Mouse (Mus musculus) mouse trophoblast stem cell (cell line): ENCODE results near the gene Coro2a.

Experiments used
- in situ Hi-C, 2 experiments: fragments of 300-500 bp; cut with MseI, MboI; formaldehyde crosslinking; loops; 2 replicates in 1 of 2; 3 replicates in 1 of 2; pipeline ENCODE4 v1.15.1; 2025

Gene Coro2a

GRCm38 (mm10) chr4:46614641-46615040 is 12.6 kb upstream of the Coro2a start:
- in situ Hi-C loops, result loop anchor here (5.0 kb wide), 2 partner anchors 38 to 43 kb away; partner anchors contain the start of gene Tbc1d2 (in 1 of the 2)

- in situ Hi-C loops, result loop anchor here (5.0 kb wide), 2 partner anchors 39 to 44 kb away; partner anchors contain the start of gene Tbc1d2 (in 1 of the 2)
Observed at GRCm38 (mm10) chr4:46613618-46614017, 11.6 kb upstream of the Coro2a start.

- in situ Hi-C loops, result loop anchor here (5.0 kb wide), 2 partner anchors 41 to 46 kb away; partner anchors contain the start of gene Tbc1d2 (in 1 of the 2)
Observed at GRCm38 (mm10) chr4:46611181-46611580, 9.2 kb upstream of the Coro2a start.

- in situ Hi-C loops, result no loop called here
Observed at GRCm38 (mm10) chr4:46607601-46608000, 5.6 kb upstream of the Coro2a start.

GRCm38 (mm10) chr4:46605451-46605850 is 3.4 kb upstream of the Coro2a start:
- in situ Hi-C loops, result no loop called here

GRCm38 (mm10) chr4:46602704-46603103 is 702 bp upstream of the Coro2a start:
- in situ Hi-C loops, result loop anchor here in 1 of 2 experiments (5.0 kb wide), 1 partner anchor 55 kb away; no protein-coding TSS in a partner anchor

GRCm38 (mm10) chr4:46601258-46601843 is 651 bp downstream of the Coro2a start:
- in situ Hi-C loops, result loop anchor here in 1 of 2 experiments (5.0 kb wide), 1 partner anchor 54 kb away; no protein-coding TSS in a partner anchor

- in situ Hi-C loops, result loop anchor here in 1 of 2 experiments (5.0 kb wide), 1 partner anchor 53 kb away; no protein-coding TSS in a partner anchor
Observed at GRCm38 (mm10) chr4:46600473-46601257, 1.3 kb downstream of the Coro2a start.

GRCm38 (mm10) chr4:46599609-46600008 is 2.4 kb downstream of the Coro2a start:
- in situ Hi-C loops, result loop anchor here in 1 of 2 experiments (5.0 kb wide), 1 partner anchor 52 kb away; no protein-coding TSS in a partner anchor

GRCm38 (mm10) chr4:46598981-46599380 is 3.0 kb downstream of the Coro2a start:
- in situ Hi-C loops, result no loop called here

GRCm38 (mm10) chr4:46598111-46598510 is 3.9 kb downstream of the Coro2a start:
- in situ Hi-C loops, result no loop called here

GRCm38 (mm10) chr4:46597286-46597961 is 4.6 kb downstream of the Coro2a start:
- in situ Hi-C loops, result no loop called here

GRCm38 (mm10) chr4:46596398-46596797 is 5.6 kb downstream of the Coro2a start:
- in situ Hi-C loops, result no loop called here

GRCm38 (mm10) chr4:46594131-46594530 is 7.9 kb downstream of the Coro2a start:
- in situ Hi-C loops, result no loop called here

GRCm38 (mm10) chr4:46593472-46593871 is 8.5 kb downstream of the Coro2a start:
- in situ Hi-C loops, result no loop called here

- in situ Hi-C loops, result no loop called here
Observed at GRCm38 (mm10) chr4:46591833-46592520, 10.0 kb downstream of the Coro2a start.

- in situ Hi-C loops, result no loop called here
Observed at GRCm38 (mm10) chr4:46590810-46591209, 11.2 kb downstream of the Coro2a start.

GRCm38 (mm10) chr4:46589946-46590684 is 11.9 kb downstream of the Coro2a start:
- in situ Hi-C loops, result no loop called here

- in situ Hi-C loops, result no loop called here
Observed at GRCm38 (mm10) chr4:46589151-46589550, 12.9 kb downstream of the Coro2a start.

GRCm38 (mm10) chr4:46586473-46586872 is 15.5 kb downstream of the Coro2a start:
- in situ Hi-C loops, result no loop called here

GRCm38 (mm10) chr4:46585811-46586190 is 16.2 kb downstream of the Coro2a start:
- in situ Hi-C loops, result no loop called here
